In genomic region chr16:79240857-79241491, GRCm38 (mm10) we compare ENCODE assay signal across 20 mouse cellular contexts.
"Had no signal": no experiment of that assay in that cellular context is flagged by ENCODE, and none has a peak within 500 bp of the region (broad histone marks: within the 10 kb centered on the region; RNA-seq: fewer than 3 reads in every experiment).

No protein-coding gene starts in this region.

- H3K9me3 ChIP-seq: limb, embryonic 12.5 days; limb, embryonic 15.5 days; midbrain, embryonic 12.5 days; midbrain, embryonic 15.5 days; neural tube, embryonic 12.5 days; neural tube, embryonic 15.5 days had no signal

- H3K27ac ChIP-seq: kidney, postnatal 0 days; layer of hippocampus, adult 2 months; limb, embryonic 12.5 days; limb, embryonic 15.5 days; liver, embryonic 14.5 days; macrophage; midbrain, embryonic 12.5 days; midbrain, embryonic 15.5 days; neural tube, embryonic 12.5 days; neural tube, embryonic 15.5 days had no signal

- DNase-seq: kidney, postnatal 25 days; left cerebral cortex, postnatal 4 days; liver, postnatal 0 days; lung, embryonic 14.5 days; right cerebral cortex, postnatal 25 days; thymus, adult 2 months; thymus, postnatal 14 days; thymus, postnatal 4 days had no signal

- ATAC-seq: liver, postnatal 0 days; lung, postnatal 0 days; midbrain, embryonic 15.5 days had no signal

- H3K4me1 ChIP-seq: limb, embryonic 12.5 days; limb, embryonic 15.5 days; midbrain, embryonic 12.5 days; midbrain, embryonic 15.5 days; neural tube, embryonic 12.5 days; neural tube, embryonic 15.5 days had no signal

- H3K4me2 ChIP-seq: limb, embryonic 12.5 days; limb, embryonic 15.5 days; liver, embryonic 11.5 days; lung, embryonic 14.5 days; midbrain, embryonic 12.5 days; midbrain, embryonic 15.5 days; neural tube, embryonic 12.5 days; neural tube, embryonic 15.5 days had no signal

- H3K36me3 ChIP-seq: limb, embryonic 12.5 days; limb, embryonic 15.5 days; midbrain, embryonic 12.5 days; midbrain, embryonic 15.5 days; neural tube, embryonic 12.5 days; neural tube, embryonic 15.5 days had no signal

- H3K27me3 ChIP-seq: limb, embryonic 12.5 days; limb, embryonic 15.5 days; midbrain, embryonic 12.5 days; midbrain, embryonic 15.5 days; neural tube, embryonic 12.5 days; neural tube, embryonic 15.5 days had no signal

- H3K4me3 ChIP-seq: layer of hippocampus, adult 2 months; limb, embryonic 12.5 days; limb, embryonic 15.5 days; midbrain, embryonic 12.5 days; midbrain, embryonic 15.5 days; neural tube, embryonic 12.5 days; neural tube, embryonic 15.5 days had no signal

- H3K9ac ChIP-seq: limb, embryonic 12.5 days; limb, embryonic 15.5 days; liver, embryonic 14.5 days; liver, postnatal 0 days; lung, embryonic 14.5 days; midbrain, embryonic 12.5 days; midbrain, embryonic 15.5 days; neural tube, embryonic 12.5 days; neural tube, embryonic 15.5 days had no signal
